Mouse (Mus musculus): ENCODE measurements around the gene Cbr3. TPM values are rescaled to one million over a fixed set of nuclear protein-coding genes. Genes with fewer than 3 reads are reported as not detected.

Cbr3 gene
- polyA plus RNA-seq, 1 experiment, result 11.5 TPM

- H3ac ChIP-seq (ENCODE audit: control insufficient read depth, insufficient read length), result no peak overlapping the region
- TF ChIP-seq POLR2A (IDR thresholded peaks at IDR 0.05; ENCODE audit: insufficient read length, low read depth) (no peak), TCF12 (IDR thresholded peaks at IDR 0.05; ENCODE audit: insufficient read depth, poor library complexity, severe bottlenecking) (peak; percentile 94), MAX (IDR thresholded peaks at IDR 0.05; ENCODE audit: low read depth) (no peak), USF1 (IDR thresholded peaks at IDR 0.05; ENCODE audit: low read depth) (no peak), TCF3 (IDR thresholded peaks at IDR 0.05; ENCODE audit: insufficient read length, low read depth) (peak; percentile 86), MYOG (IDR thresholded peaks at IDR 0.05; ENCODE audit: control insufficient read depth in 1 of 3, insufficient read depth in 1 of 3, insufficient read length in 2 of 3, low read depth in 2 of 3) (peak; percentile 90 to 98 (median 92)), REST (IDR thresholded peaks at IDR 0.05; ENCODE audit: insufficient read depth, insufficient read length) (no peak), MYOD1 (IDR thresholded peaks at IDR 0.05; ENCODE audit: control insufficient read depth in 1 of 3, insufficient read length in 2 of 3, low read depth in 2 of 3) (peak; percentile 68 to 99 (median 96)), CEBPB (IDR thresholded peaks at IDR 0.05; ENCODE audit: insufficient read depth, poor library complexity, severe bottlenecking) (no peak), POLR2AphosphoS2 (IDR thresholded peaks at IDR 0.05; ENCODE audit: insufficient read length, low read depth) (no peak), SRF (IDR thresholded peaks at IDR 0.05; ENCODE audit: control insufficient read depth, insufficient read length, low read depth) (peak; percentile 95), E2F4 (IDR thresholded peaks at IDR 0.05; ENCODE audit: insufficient read depth) (no peak)
These were observed 50.0 kb downstream of the Cbr3 start for GRCm38 (mm10) chr16:93732875-93733569.

DNA sequence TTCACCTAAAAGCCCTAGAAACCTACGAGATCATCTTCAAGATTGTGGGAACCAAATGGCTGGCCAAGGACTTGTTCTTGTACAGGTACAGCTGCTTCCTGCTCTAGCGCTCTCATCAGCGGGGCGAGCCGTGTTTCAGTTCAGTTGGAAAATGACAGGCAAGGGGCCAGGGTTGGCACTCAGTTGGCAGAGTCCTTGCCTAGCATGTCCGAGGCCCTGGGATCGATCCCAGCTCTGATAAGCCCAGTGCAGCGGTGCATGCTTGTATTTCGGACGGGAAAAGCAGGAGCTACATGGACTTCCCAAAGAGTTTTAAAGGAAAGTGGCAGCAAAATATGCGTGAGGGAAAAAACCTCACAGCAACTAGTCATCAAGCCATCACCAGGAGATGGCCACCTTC lies 56.2 kb downstream of the Cbr3 start:
- no peak overlapping the region for H3K4me2 ChIP-seq (ENCODE audit: low read depth)
- TF ChIP-seq MYOD1 (IDR thresholded peaks at IDR 0.05; ENCODE audit: control insufficient read depth in 1 of 3, insufficient read length in 2 of 3, low read depth in 2 of 3) (no peak), SRF (IDR thresholded peaks at IDR 0.05; ENCODE audit: control insufficient read depth, insufficient read length, low read depth) (no peak), MAX (IDR thresholded peaks at IDR 0.05; ENCODE audit: low read depth) (no peak), POLR2A (IDR thresholded peaks at IDR 0.05; ENCODE audit: insufficient read length, low read depth) (no peak), TCF12 (IDR thresholded peaks at IDR 0.05; ENCODE audit: insufficient read depth, poor library complexity, severe bottlenecking) (no peak)
- no peak overlapping the region for H3K4me3 ChIP-seq
- no peak overlapping the region for H3ac ChIP-seq (ENCODE audit: control insufficient read depth, insufficient read length)
- no peaks in the 10 kb centered on the region for H3K79me2 ChIP-seq (ENCODE audit: control insufficient read depth, insufficient read depth)
- peaks cover 3% of the 10 kb centered on the region for H3K36me3 ChIP-seq (ENCODE audit: control insufficient read depth, insufficient read depth)
- H3K27me3 ChIP-seq (ENCODE audit: control insufficient read depth, insufficient read depth, insufficient read length), result no peaks in the 10 kb centered on the region

More at GRCm38 (mm10) chr16:93732875-93733569, 50.0 kb downstream of the Cbr3 start:
- no peaks in the 10 kb centered on the region for H3K36me3 ChIP-seq (ENCODE audit: control insufficient read depth, insufficient read depth)
- H3K79me2 ChIP-seq (ENCODE audit: control insufficient read depth, insufficient read depth), result no peaks in the 10 kb centered on the region
- H3K4me3 ChIP-seq, result no peak overlapping the region
- no peaks in the 10 kb centered on the region for H3K27me3 ChIP-seq (ENCODE audit: control insufficient read depth, insufficient read depth, insufficient read length)
- peak overlapping the region; percentile 37 for H3K4me2 ChIP-seq (ENCODE audit: low read depth)

Other genes starting within 250 kb of the Cbr3 start
- 3.6 TPM for gene Setd4, start 79.2 kb upstream of the Cbr3 start, polyA plus RNA-seq (2012; fragmentation: generic; extraction: Trizol)
- 19.9 TPM for gene Cbr1, start 77.4 kb upstream of the Cbr3 start, polyA plus RNA-seq (2012; fragmentation: generic; extraction: Trizol)
- not detected for gene Gm5678, start 55.1 kb upstream of the Cbr3 start, polyA plus RNA-seq (2012; fragmentation: generic; extraction: Trizol)
- 13.4 TPM for gene Dop1b, start 28.7 kb downstream of the Cbr3 start, polyA plus RNA-seq (2012; fragmentation: generic; extraction: Trizol)
- gene Morc3, start 148.9 kb downstream of the Cbr3 start, polyA plus RNA-seq (2012; fragmentation: generic; extraction: Trizol), result 10.6 TPM
- gene Chaf1b, start 200.7 kb downstream of the Cbr3 start, polyA plus RNA-seq (2012; fragmentation: generic; extraction: Trizol), result 7.1 TPM

Data from myocyte (in vitro differentiated cells).